Mouse (Mus musculus): ENCODE measurements around the gene Adamts9.

Gene Adamts9

DNA sequence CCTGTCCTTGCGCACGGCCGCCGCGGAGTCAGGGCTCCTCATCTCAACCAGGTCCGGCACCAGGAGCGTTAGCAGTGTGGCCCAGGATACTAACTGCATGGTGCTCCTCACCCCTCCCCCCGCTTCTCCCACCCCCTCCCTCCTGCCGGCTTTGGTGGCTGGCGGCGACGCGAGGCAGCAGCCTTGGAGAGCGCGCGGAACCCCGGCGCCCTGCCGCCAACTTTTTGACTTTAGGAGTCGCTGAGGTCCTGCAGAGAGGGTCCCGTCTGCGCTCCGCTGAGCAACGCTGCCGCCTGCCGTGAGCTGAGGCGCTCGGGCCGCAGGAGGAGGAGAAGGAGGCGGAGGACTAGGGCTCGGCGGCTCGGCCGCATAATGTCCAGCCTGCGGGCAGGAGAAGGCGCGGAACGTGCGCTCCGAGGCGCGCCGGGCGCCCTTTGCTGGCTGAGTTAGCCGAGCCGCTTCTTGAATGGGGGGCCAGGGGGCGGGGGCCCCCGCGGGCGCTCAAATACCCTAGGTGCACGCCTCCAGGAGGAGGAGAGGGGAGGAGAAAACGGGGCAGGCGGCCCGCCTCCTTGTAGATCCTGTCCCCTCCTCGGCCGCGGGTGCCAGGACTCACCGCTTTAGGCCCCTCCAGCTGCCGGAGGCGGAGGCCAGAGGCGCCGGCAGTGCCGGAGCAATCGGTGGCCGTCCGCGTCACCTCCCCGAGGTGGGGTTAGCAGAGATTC is at the start of gene Adamts9:
Gene Adamts9, minus strand, starts transcription at position 436 of the 725 bp plus-strand sequence.
- DNase-seq (ENCODE audit: low spot score) = no peak

- DNase-seq (ENCODE audit: low spot score) = no peak
Observed at GRCm38 (mm10) chr6:92991616-92992015, 48.3 kb upstream of the Adamts9 start.

DNA sequence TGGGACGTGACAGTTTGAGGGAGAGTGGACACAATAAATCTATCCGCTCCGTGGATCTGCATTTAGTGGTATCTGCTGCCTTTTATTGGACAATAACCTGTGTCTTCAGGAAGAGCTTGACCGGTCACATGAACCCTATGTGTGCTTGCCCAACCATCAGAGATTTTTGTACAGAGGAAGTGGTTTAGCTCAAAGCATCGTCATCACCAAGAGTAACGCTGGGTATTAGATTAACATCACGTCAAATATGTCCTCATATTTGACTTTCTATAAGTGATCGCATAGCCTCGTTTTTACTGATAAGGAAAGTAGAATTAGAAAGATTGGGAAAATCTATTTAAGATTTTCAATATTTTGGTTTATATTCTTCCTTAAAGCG is 45.3 kb upstream of the Adamts9 start:
- no peak for DNase-seq (ENCODE audit: low spot score)

DNA sequence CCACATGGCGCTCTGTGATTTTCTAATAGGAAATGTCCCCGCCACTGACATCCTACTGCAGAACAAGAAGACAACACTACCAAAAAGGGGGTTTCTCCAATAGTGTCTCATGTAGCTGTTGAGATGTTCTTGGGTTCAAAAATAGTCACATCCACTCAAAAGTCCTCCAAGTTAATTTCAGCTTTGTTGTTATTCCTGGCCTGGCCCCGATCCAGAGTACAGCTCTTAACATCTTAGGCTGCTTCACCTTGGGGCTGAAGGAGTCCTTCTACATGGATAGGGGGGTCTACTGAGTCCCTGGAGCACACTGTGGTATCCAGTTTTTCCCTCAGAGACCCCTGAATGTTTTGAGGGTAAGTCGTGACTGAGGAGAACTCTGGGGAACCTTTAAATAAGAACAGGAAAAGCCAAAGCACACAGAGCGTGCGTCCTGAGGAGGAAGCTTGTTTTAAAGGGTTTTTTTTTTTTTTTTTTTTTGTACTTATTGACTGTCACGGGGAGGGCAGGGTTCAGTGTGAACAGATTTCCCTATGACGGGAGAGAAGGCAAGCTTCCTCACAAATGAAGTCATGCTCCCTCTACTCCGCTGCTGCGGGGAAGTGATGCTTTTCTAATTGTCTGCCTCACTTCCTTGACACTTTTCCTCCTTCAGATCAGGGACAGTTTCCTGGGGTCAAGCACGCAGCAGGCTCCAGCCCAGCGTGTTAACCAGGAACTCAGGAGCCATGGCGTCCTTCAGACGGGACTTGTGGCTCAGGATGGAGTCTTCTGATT is 44.7 kb upstream of the Adamts9 start:
- DNase-seq (ENCODE audit: low spot score) = no peak

- DNase-seq (ENCODE audit: low spot score) = no peak
Observed at GRCm38 (mm10) chr6:92987366-92987765, 44.1 kb upstream of the Adamts9 start.

DNA sequence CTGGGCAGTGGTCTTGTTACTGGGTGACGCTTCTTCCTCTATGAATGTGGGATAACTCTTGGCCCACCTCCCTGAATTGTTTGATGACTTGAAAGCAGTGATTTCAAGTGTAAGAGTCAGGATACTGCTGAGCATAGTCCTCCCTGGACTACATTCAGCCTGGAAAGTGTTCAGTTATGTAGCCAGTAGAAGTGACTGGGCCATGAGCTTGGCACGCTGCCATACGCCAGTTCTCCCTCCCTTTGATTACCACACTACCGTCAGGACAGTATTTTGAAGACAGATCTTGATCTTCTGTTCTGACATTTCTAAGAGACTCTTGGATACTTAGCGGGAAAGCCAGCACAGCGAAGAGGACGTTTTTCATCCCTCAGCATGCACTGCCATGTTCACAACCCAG is 40.1 kb upstream of the Adamts9 start:
- DNase-seq (ENCODE audit: low spot score) = no peak

- no peak for DNase-seq (ENCODE audit: low spot score)
Observed at GRCm38 (mm10) chr6:92981451-92982186, 38.3 kb upstream of the Adamts9 start.

- no peak for DNase-seq (ENCODE audit: low spot score)
Observed at GRCm38 (mm10) chr6:92973340-92973739, 30.0 kb upstream of the Adamts9 start.

DNA sequence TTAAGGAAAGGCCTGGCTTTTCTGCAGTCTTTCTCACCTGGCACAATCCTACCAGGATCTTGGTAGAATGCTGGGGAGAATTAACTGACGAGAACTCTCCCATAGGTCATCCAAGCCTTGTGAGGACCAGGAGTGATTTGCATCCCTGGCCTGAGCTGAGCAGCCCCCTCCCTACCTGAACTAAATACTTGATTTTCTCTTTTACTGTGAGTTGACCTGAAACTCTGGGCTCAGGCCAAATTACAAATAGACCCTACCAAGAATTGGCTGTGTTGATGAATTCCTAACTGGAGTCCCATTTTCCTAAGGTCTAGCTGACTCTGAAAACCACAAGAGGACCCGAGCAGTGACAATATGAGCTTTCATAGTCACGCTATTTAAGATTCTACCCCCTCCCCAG is 25.4 kb upstream of the Adamts9 start:
- no peak for DNase-seq (ENCODE audit: low spot score)

DNA sequence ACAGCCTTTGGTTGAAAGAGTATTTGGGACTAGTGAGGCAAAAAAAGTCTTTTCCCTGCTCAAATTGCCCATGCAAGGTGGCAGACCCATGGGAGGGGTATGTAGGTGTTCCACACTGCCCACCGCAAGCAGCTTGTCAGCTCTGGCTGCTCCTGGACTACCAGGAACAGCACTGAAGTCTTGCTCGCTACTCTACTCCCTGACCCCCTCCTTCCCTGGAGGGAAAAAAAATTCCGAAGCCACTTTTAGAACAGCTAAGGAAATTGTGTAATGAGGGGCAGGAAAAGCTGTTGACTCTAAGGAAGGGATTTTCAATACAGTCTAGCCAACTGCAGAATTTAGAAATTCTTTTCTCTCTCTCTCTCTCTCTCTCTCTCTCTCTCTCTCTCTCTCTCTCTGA is 24.9 kb upstream of the Adamts9 start:
- DNase-seq (ENCODE audit: low spot score) = no peak

- no peak for DNase-seq (ENCODE audit: low spot score)
Observed at GRCm38 (mm10) chr6:92962966-92963365, 19.7 kb upstream of the Adamts9 start.

GRCm38 (mm10) chr6:92960997-92961396 is 17.7 kb upstream of the Adamts9 start:
- DNase-seq (ENCODE audit: low spot score) = no peak

DNA sequence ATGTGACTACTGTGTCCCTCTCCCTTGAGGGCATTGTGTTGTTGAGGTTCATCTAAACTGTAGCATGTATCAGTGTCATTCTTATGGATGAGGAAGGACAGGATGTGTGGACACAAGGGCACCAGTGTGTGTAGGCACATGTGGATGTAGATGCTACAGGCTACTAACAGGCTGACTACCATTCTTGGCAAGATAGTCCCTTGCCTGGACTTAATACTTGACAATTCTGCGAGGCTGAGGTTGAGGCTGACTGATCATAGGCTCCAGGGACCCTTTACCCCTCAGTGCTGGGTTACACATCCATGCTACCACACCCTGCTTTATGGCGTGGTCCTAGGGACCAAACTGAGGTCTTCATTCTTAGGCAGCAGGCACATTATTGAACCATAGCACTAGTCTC is 16.1 kb upstream of the Adamts9 start:
- no peak for DNase-seq (ENCODE audit: low spot score)

GRCm38 (mm10) chr6:92947337-92948042 is 4.2 kb upstream of the Adamts9 start:
- DNase-seq (ENCODE audit: low spot score) = no peak

GRCm38 (mm10) chr6:92944711-92945110 is 1.4 kb upstream of the Adamts9 start:
- DNase-seq (ENCODE audit: low spot score) = no peak

GRCm38 (mm10) chr6:92944048-92944685 is 875 bp upstream of the Adamts9 start:
- no peak for DNase-seq (ENCODE audit: low spot score)

DNA sequence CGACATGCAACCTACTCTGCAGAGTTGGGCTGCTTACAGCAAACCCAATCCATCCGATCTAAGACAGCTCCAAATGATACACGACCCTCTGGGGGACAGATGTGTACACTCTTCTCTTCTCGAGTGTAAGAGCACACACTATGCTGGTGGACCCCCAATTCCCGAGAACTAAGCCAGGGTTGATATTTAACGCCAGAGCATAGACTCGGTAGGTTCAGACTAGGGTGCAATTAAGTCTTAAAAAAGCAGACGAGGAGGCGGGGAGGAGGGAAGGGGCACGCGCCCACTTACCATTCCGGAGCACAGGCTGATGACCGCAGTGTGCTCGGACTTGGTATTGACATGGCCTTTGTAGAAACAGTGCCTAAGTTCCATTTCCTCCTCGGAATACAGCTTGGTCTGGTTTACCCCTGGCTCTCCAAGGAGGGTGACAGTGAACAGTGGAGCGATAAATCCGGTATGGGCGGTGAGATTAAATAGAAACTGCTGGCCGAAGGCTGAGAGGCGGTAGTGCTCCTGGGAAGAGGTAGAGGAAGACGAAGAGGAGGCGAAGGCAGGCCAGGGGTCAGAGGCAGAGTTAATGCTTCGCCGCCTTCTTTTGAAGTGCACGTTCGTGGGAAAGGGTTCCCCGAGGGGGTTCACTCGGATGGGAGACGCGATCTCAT is 1.4 kb downstream of the Adamts9 start:
- DNase-seq (ENCODE audit: low spot score) = no peak

GRCm38 (mm10) chr6:92941281-92941731 is 2.0 kb downstream of the Adamts9 start:
- DNase-seq (ENCODE audit: low spot score) = peak; percentile 8

DNA sequence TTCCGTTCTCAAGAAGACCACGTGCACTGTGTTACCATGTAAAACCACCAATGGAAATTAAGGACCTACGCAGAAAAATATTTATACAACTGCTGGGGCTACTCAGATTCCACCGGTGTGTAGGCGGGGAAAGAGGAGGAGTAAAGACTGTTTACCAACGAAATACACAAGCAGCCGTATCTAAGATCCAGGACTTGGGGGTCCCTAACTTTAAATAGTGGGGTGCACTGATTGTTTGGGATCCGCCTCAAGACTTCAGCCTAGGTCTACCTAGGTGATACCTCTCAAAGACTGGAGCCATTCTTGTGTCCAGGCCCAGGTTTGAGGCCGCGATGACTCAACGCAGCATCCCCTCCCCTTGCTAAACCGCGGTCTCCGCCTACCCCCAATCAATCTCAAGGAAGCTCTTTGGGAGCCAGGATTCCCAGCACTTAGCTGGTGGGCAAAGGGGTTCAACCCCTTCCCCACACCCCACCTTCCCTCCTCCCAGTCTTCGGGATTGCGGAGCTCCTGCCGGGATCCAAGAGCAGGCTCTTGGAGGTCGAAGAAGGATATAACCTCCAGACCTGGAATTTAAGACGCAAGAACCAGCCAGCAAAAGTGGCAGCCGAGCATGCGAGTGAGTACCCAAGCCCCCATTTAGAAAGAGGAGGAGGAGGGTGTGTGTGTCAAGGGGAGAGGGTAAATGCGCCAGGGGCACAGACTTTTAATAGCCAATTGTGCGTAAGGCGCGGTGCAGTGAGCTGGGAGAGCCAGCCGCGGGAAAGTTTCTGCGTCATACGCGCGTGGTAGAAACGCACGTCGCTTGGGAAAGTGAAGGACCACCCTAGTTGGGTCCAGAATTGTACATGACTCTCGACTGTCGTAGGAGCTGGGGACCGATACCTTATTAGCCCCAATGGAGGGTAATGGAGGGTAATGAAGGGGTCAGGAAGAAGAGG is 2.8 kb downstream of the Adamts9 start:
- no peak for DNase-seq (ENCODE audit: low spot score)

DNA sequence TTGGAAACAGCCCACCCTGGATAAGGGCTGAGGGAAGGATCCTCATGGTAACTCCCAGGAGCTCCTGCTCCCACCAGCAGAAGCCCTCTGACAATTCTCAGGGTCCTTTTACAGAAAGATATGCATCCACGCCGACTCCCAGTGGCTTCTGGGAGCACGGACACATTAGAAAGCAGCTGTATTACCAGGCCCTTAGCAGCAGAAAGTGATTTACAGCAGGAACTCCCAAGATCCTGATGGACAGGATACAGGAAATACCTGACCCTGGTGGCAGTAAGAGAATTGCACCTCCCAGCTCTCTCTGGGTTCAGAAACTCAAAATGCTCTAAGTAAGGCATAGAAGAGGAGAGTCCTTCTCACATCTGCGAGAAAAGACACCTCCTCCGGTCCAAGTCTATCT is 15.0 kb downstream of the Adamts9 start:
- no peak for DNase-seq (ENCODE audit: low spot score)

All from T-cell, adult 2 months (primary cell).